Mouse (Mus musculus) heart, postnatal 36 days (tissue): ENCODE results near the gene Mapkapk3. TPM values are rescaled to one million over a fixed set of nuclear protein-coding genes. Genes with fewer than 3 reads are reported as not detected.

Experiments
- DNase-seq, 2 experiments: peaks; one replicate each; pipeline ENCODE4 v3.0.0; 2021 to 2022
- intact Hi-C: fragments of 180-260 bp; cut with DNase I; formaldehyde crosslinking; loops from one replicate; pipeline ENCODE4 v1.15.1; 2025
- microRNA-seq, 2 experiments: library from miRNA; unstranded; fragments of <30 nt; microRNA quantifications; one replicate each; pipeline ENCODE4 v1.2.0; 2021; ENCODE audit warnings: borderline number of aligned reads in 2 of 2
- total RNA-seq, 2 experiments: library from RNA; stranded (reverse); gene quantifications; 2 replicates each; pipeline ENCODE4 v1.2.3; 2021

The Mapkapk3 gene
- total RNA-seq, 2 experiments from 2014 or later: 27.0 to 33.6 TPM

GRCm38 (mm10) chr9:107236151-107236550, 53.5 kb downstream of the Mapkapk3 start:
- no peak for DNase-seq
- intact Hi-C loops: no loop called here

- intact Hi-C loops: no loop called here
- no peak for DNase-seq
Observed at GRCm38 (mm10) chr9:107235261-107235660, 54.4 kb downstream of the Mapkapk3 start.

- no peak for DNase-seq
- intact Hi-C loops: loop anchor here (5.0 kb wide), 2 partner anchors 55 to 330 kb away; partner anchors contain the start of gene Mapkapk3
Observed at GRCm38 (mm10) chr9:107232140-107232539, 57.5 kb downstream of the Mapkapk3 start.

- intact Hi-C loops: loop anchor here (5.0 kb wide), 2 partner anchors 56 to 329 kb away; partner anchors contain the start of gene Mapkapk3
Observed at GRCm38 (mm10) chr9:107231539-107232139, 58.0 kb downstream of the Mapkapk3 start, which contains the start of gene Dock3. Gene Dock3, minus strand, starts transcription at chr9:107231909.

GRCm38 (mm10) chr9:107230991-107231538, 58.6 kb downstream of the Mapkapk3 start:
- intact Hi-C loops: loop anchor here (5.0 kb wide), 2 partner anchors 56 to 329 kb away; partner anchors contain the start of gene Mapkapk3
- peak in 1 of 2 experiments; percentile 24 for DNase-seq

More at GRCm38 (mm10) chr9:107231539-107232139, 58.0 kb downstream of the Mapkapk3 start, which contains the start of gene Dock3:
- peak; percentile 65 to 68 for DNase-seq

- no peak for DNase-seq
- intact Hi-C loops: no loop called here
Observed at GRCm38 (mm10) chr9:107224597-107224996, 65.1 kb downstream of the Mapkapk3 start.

Small RNAs within 50 kb of the gene (microRNA-seq; reads per million reads assigned to microRNA genes)
- gene Gm22238: 0 reads per million in 2 experiments

Other genes with a start within 250 kb of the Mapkapk3 start
- 1 to 10 TPM; 3.9 to 5.3 TPM for gene Dock3, start 58.0 kb downstream of the Mapkapk3 start, total RNA-seq
- 100 to 1,000 TPM; 145 to 149 TPM for gene Cish, start 6.1 kb upstream of the Mapkapk3 start, total RNA-seq
- 10 to 100 TPM; 22.3 to 22.6 TPM for gene Hemk1, start 48.5 kb upstream of the Mapkapk3 start, total RNA-seq
- gene 6430571L13Rik, start 50.7 kb upstream of the Mapkapk3 start, total RNA-seq: 1 to 10 TPM; 4.2 to 5.3 TPM
- 10 to 100 TPM; 10.5 to 13.3 TPM for gene Cacna2d2, start 109.7 kb upstream of the Mapkapk3 start, total RNA-seq
- 10 to 100 TPM; 22.7 to 26.8 TPM for gene Tmem115, start 244.1 kb upstream of the Mapkapk3 start, total RNA-seq